Mouse (Mus musculus): ENCODE data around the gene Spata5. TPM values are rescaled to one million over a fixed set of nuclear protein-coding genes. Genes with fewer than 3 reads are reported as not detected.

Gene Spata5
- polyA plus RNA-seq, 1 experiment from 2014 or later, result 32.4 TPM

DNA sequence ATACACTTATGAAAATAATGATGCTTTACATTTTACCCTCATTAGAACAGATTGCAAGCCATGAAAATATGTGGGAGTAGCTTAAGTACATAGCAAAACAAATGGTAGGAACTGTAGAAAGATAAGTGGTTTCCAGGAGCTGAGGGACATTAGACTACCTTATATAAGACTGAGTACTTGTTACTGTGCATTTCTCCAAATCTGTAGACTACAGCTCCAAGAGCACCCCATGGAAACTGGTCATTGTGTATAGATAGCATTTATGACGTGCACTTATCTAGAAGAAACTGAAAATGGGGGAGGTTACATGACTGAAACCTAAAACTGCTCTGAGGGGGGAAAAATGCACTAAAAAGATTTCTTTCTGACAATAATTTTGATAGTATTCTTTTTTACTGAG lies 63.0 kb downstream of the Spata5 start:
- 93% methylated on average over 1 of the region's 1 CpGs for WGBS
- no peak for ATAC-seq (ENCODE audit: low read depth)
- H3K4me1 ChIP-seq (ENCODE audit: control insufficient read depth, insufficient read depth, low read length), result peaks cover under 1% of the 10 kb centered on the region; the same call in 1 of the 2 replicates
- no peak overlapping the region for H3K4me3 ChIP-seq (ENCODE audit: low read depth, low read length)
- no peaks in the 10 kb centered on the region for H3K9me3 ChIP-seq (ENCODE audit: control insufficient read depth, low read length)
- H3K27me3 ChIP-seq (ENCODE audit: control insufficient read depth, insufficient read depth, low read length), result no peaks in the 10 kb centered on the region
- no peak overlapping the region for H3K27ac ChIP-seq (ENCODE audit: low read depth, low read length)
- no peak overlapping the region for H3K9ac ChIP-seq (replicated peaks; ENCODE audit: low read depth, low read length)
- H3K36me3 ChIP-seq (ENCODE audit: control insufficient read depth, insufficient read depth, low read length), result no peaks in the 10 kb centered on the region
- H3K4me2 ChIP-seq (ENCODE audit: low read depth, low read length), result no peak overlapping the region

GRCm38 (mm10) chr3:37483709-37484265 lies 64.1 kb downstream of the Spata5 start:
- no peak overlapping the region for H3K4me2 ChIP-seq (ENCODE audit: low read depth, low read length)
- H3K4me1 ChIP-seq (ENCODE audit: control insufficient read depth, insufficient read depth, low read length), result no peaks in the 10 kb centered on the region
- H3K9ac ChIP-seq (replicated peaks; ENCODE audit: low read depth, low read length), result no peak overlapping the region
- H3K9me3 ChIP-seq (ENCODE audit: control insufficient read depth, low read length), result no peaks in the 10 kb centered on the region
- no peak overlapping the region for H3K27ac ChIP-seq (ENCODE audit: low read depth, low read length)
- ATAC-seq (ENCODE audit: low read depth), result no peak
- no peak overlapping the region for H3K4me3 ChIP-seq (ENCODE audit: low read depth, low read length)
- H3K27me3 ChIP-seq (ENCODE audit: control insufficient read depth, insufficient read depth, low read length), result no peaks in the 10 kb centered on the region
- WGBS, result 90% methylated on average over 4 of the region's 4 CpGs
- no peaks in the 10 kb centered on the region for H3K36me3 ChIP-seq (ENCODE audit: control insufficient read depth, insufficient read depth, low read length)

DNA sequence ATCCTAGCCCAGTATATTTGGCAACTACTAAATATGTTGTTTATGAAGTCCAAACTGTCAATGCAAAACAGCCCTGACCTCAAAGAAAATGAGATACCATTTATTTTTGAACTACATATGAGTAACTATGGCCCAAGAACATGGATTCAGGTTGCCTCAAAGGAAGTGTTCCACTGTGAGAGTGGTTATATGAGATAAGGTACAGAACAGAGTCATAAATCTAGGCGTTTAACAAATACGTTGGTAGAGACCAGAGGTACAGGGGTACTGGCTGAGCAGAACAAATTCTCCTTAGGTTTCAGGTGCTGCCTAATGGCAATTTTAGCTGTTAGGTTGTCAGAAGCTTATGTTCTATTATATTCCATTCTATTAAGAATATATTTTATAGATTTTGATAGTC lies 67.9 kb downstream of the Spata5 start:
- Histone ChIP-seq H3K36me3 (ENCODE audit: control insufficient read depth, insufficient read depth, low read length) (no peaks in the 10 kb centered on the region), H3K9me3 (ENCODE audit: control insufficient read depth, low read length) (no peaks in the 10 kb centered on the region), H3K9ac (replicated peaks; ENCODE audit: low read depth, low read length) (no peak overlapping the region), H3K27me3 (ENCODE audit: control insufficient read depth, insufficient read depth, low read length) (no peaks in the 10 kb centered on the region), H3K4me3 (ENCODE audit: low read depth, low read length) (no peak overlapping the region), H3K4me2 (ENCODE audit: low read depth, low read length) (no peak overlapping the region), H3K27ac (ENCODE audit: low read depth, low read length) (no peak overlapping the region), H3K4me1 (ENCODE audit: control insufficient read depth, insufficient read depth, low read length) (no peaks in the 10 kb centered on the region)
- WGBS, result 79% methylated on average over 2 of the region's 2 CpGs
- ATAC-seq (ENCODE audit: low read depth), result no peak

DNA sequence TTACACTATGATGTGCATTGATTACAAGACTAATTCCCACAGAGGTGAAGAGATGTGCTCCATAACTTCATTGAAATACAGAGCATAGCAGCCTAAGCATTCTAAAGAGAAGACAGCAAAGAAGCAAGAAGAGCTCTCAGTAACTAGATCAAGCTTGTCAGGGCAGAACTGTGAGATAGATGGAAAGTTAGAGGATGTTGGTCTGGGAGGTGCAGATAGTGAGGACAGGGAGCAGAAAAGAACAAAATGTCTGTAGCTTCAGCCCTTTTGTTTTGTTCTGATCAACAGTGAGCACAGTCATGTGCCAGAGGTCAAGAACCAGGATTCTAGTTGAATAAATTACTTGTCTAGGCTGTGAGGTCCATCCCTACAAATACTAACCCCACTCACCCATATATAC lies 68.5 kb downstream of the Spata5 start:
- no peaks in the 10 kb centered on the region for H3K27me3 ChIP-seq (ENCODE audit: control insufficient read depth, insufficient read depth, low read length)
- no peaks in the 10 kb centered on the region for H3K36me3 ChIP-seq (ENCODE audit: control insufficient read depth, insufficient read depth, low read length)
- ATAC-seq (ENCODE audit: low read depth), result no peak
- H3K9ac ChIP-seq (replicated peaks; ENCODE audit: low read depth, low read length), result no peak overlapping the region
- H3K9me3 ChIP-seq (ENCODE audit: control insufficient read depth, low read length), result no peaks in the 10 kb centered on the region
- no peak overlapping the region for H3K4me3 ChIP-seq (ENCODE audit: low read depth, low read length)
- H3K4me1 ChIP-seq (ENCODE audit: control insufficient read depth, insufficient read depth, low read length), result no peaks in the 10 kb centered on the region
- no peak overlapping the region for H3K4me2 ChIP-seq (ENCODE audit: low read depth, low read length)
- H3K27ac ChIP-seq (ENCODE audit: low read depth, low read length), result no peak overlapping the region

- no peak for ATAC-seq (ENCODE audit: low read depth)
- H3K4me1 ChIP-seq (ENCODE audit: control insufficient read depth, insufficient read depth, low read length), result no peaks in the 10 kb centered on the region
- H3K9ac ChIP-seq (replicated peaks; ENCODE audit: low read depth, low read length), result no peak overlapping the region
- H3K4me3 ChIP-seq (ENCODE audit: low read depth, low read length), result no peak overlapping the region
- no peaks in the 10 kb centered on the region for H3K27me3 ChIP-seq (ENCODE audit: control insufficient read depth, insufficient read depth, low read length)
- no peak overlapping the region for H3K27ac ChIP-seq (ENCODE audit: low read depth, low read length)
- WGBS, result 94% methylated on average over 3 of the region's 3 CpGs
- H3K36me3 ChIP-seq (ENCODE audit: control insufficient read depth, insufficient read depth, low read length), result no peaks in the 10 kb centered on the region
- H3K4me2 ChIP-seq (ENCODE audit: low read depth, low read length), result no peak overlapping the region
- H3K9me3 ChIP-seq (ENCODE audit: control insufficient read depth, low read length), result no peaks in the 10 kb centered on the region
Observed at GRCm38 (mm10) chr3:37490025-37490424, 70.3 kb downstream of the Spata5 start.

GRCm38 (mm10) chr3:37500939-37501338 lies 81.2 kb downstream of the Spata5 start:
- H3K27ac ChIP-seq (ENCODE audit: low read depth, low read length), result no peak overlapping the region
- H3K36me3 ChIP-seq (ENCODE audit: control insufficient read depth, insufficient read depth, low read length), result no peaks in the 10 kb centered on the region
- ATAC-seq (ENCODE audit: low read depth), result no peak
- no peaks in the 10 kb centered on the region for H3K9me3 ChIP-seq (ENCODE audit: control insufficient read depth, low read length)
- no peaks in the 10 kb centered on the region for H3K4me1 ChIP-seq (ENCODE audit: control insufficient read depth, insufficient read depth, low read length)
- H3K27me3 ChIP-seq (ENCODE audit: control insufficient read depth, insufficient read depth, low read length), result no peaks in the 10 kb centered on the region
- H3K4me3 ChIP-seq (ENCODE audit: low read depth, low read length), result no peak overlapping the region
- H3K4me2 ChIP-seq (ENCODE audit: low read depth, low read length), result no peak overlapping the region
- 82% methylated on average over 1 of the region's 1 CpGs for WGBS
- no peak overlapping the region for H3K9ac ChIP-seq (replicated peaks; ENCODE audit: low read depth, low read length)

GRCm38 (mm10) chr3:37502552-37502951 lies 82.9 kb downstream of the Spata5 start:
- H3K9ac ChIP-seq (replicated peaks; ENCODE audit: low read depth, low read length), result no peak overlapping the region
- no peaks in the 10 kb centered on the region for H3K36me3 ChIP-seq (ENCODE audit: control insufficient read depth, insufficient read depth, low read length)
- no peaks in the 10 kb centered on the region for H3K9me3 ChIP-seq (ENCODE audit: control insufficient read depth, low read length)
- no peaks in the 10 kb centered on the region for H3K27me3 ChIP-seq (ENCODE audit: control insufficient read depth, insufficient read depth, low read length)
- no peaks in the 10 kb centered on the region for H3K4me1 ChIP-seq (ENCODE audit: control insufficient read depth, insufficient read depth, low read length)
- H3K27ac ChIP-seq (ENCODE audit: low read depth, low read length), result no peak overlapping the region
- no peak for ATAC-seq (ENCODE audit: low read depth)
- 78% methylated on average over 2 of the region's 2 CpGs for WGBS
- H3K4me3 ChIP-seq (ENCODE audit: low read depth, low read length), result no peak overlapping the region
- H3K4me2 ChIP-seq (ENCODE audit: low read depth, low read length), result no peak overlapping the region

- H3K27ac ChIP-seq (ENCODE audit: low read depth, low read length), result no peak overlapping the region
- no peaks in the 10 kb centered on the region for H3K9me3 ChIP-seq (ENCODE audit: control insufficient read depth, low read length)
- H3K36me3 ChIP-seq (ENCODE audit: control insufficient read depth, insufficient read depth, low read length), result no peaks in the 10 kb centered on the region
- H3K9ac ChIP-seq (replicated peaks; ENCODE audit: low read depth, low read length), result no peak overlapping the region
- H3K4me1 ChIP-seq (ENCODE audit: control insufficient read depth, insufficient read depth, low read length), result no peaks in the 10 kb centered on the region
- ATAC-seq (ENCODE audit: low read depth), result no peak
- no peaks in the 10 kb centered on the region for H3K27me3 ChIP-seq (ENCODE audit: control insufficient read depth, insufficient read depth, low read length)
- H3K4me2 ChIP-seq (ENCODE audit: low read depth, low read length), result no peak overlapping the region
- no peak overlapping the region for H3K4me3 ChIP-seq (ENCODE audit: low read depth, low read length)
Observed at GRCm38 (mm10) chr3:37503846-37504245, 84.2 kb downstream of the Spata5 start.

DNA sequence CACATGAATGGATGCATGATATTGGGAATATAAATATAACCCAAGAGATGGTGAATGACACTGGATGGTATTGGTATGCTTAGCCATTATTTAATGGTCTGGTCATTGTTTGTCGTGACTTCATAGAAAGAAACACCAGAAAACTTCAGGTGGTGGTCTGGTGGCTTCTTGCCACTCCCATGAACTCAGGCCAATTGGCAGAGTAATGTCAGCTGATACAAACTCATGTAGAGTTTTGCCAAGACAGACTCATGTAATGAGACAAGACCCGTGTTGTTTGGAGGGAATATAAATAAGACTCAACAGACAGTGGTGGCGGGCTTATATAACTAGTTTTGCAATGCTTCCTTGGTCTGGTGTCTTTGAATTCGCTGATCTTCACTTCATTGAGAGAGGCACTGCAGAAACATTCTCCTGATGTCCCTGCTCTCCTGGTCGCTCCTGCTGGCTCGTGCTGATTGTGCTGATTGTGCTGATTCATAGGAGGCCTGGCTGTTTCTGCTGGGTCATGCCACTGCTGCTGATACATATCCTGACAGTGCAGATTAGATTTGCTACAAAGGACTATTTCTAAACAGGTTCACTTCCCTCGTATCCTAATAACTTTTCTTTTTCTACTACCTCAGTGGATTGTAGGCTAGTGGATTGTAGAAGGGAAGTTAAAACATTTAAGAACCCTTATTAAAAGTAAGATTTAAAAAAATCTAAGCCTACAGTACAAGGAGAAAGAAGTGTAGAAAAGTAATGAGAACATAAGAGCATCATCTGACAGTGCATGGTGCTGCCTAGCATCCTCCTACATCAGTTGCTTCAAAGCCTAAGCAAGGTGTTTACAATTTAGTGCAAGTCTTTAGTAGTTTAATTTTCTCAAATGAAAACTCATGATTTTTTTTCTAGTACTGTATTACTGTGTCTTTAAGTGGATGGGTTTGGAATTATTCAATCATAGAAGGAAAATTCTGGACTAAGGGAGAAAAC lies 90.6 kb downstream of the Spata5 start:
- no peaks in the 10 kb centered on the region for H3K36me3 ChIP-seq (ENCODE audit: control insufficient read depth, insufficient read depth, low read length)
- H3K4me2 ChIP-seq (ENCODE audit: low read depth, low read length), result no peak overlapping the region
- H3K27ac ChIP-seq (ENCODE audit: low read depth, low read length), result no peak overlapping the region
- H3K27me3 ChIP-seq (ENCODE audit: control insufficient read depth, insufficient read depth, low read length), result no peaks in the 10 kb centered on the region
- no peak for ATAC-seq (ENCODE audit: low read depth)
- H3K4me3 ChIP-seq (ENCODE audit: low read depth, low read length), result no peak overlapping the region
- H3K9me3 ChIP-seq (ENCODE audit: control insufficient read depth, low read length), result no peaks in the 10 kb centered on the region
- WGBS, result 85% methylated on average over 7 of the region's 7 CpGs
- H3K4me1 ChIP-seq (ENCODE audit: control insufficient read depth, insufficient read depth, low read length), result no peaks in the 10 kb centered on the region
- no peak overlapping the region for H3K9ac ChIP-seq (replicated peaks; ENCODE audit: low read depth, low read length)
